Mouse (Mus musculus) spleen, embryonic (tissue): ENCODE measurements around the gene Cnpy2.

Experiments
- CTCF ChIA-PET: fragments of 350-600 bp; sonication (Branson Sonifier 250); formaldehyde crosslinking; loops from one replicate; lab custom pipeline; 2022; lab: Charles Lee

The Cnpy2 gene

GRCm38 (mm10) chr10:128310177-128310576, 12.1 kb upstream of the Cnpy2 start:
- CTCF ChIA-PET, result no interaction called here

- CTCF ChIA-PET, result no interaction called here
Measured at GRCm38 (mm10) chr10:128310902-128311301, 11.4 kb upstream of the Cnpy2 start.

DNA sequence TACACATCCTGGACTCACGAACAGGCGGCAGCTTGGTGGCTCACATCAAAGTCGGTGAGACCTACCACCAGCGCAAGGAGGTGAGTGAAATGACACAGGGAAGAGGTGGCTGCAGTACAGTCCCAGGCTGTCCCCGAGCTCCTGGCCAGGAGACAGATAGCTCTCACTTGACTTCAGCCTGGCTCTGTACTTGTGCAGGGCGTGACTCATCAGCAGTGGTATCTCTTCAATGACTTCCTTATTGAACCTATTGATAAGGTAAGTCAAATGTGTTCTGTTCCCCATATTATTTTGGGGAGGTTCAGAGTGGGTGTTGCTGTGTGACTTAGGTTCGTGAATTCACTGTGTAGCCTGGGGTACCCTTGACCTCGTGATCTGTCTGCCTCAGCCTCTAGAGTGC, 6.7 kb upstream of the Cnpy2 start:
- CTCF ChIA-PET, result no interaction called here

- CTCF ChIA-PET, result no interaction called here
Measured at GRCm38 (mm10) chr10:128321641-128322040, 618 bp upstream of the Cnpy2 start.

- CTCF ChIA-PET, result no interaction called here
Measured at GRCm38 (mm10) chr10:128323516-128323915, 1.3 kb downstream of the Cnpy2 start.

DNA sequence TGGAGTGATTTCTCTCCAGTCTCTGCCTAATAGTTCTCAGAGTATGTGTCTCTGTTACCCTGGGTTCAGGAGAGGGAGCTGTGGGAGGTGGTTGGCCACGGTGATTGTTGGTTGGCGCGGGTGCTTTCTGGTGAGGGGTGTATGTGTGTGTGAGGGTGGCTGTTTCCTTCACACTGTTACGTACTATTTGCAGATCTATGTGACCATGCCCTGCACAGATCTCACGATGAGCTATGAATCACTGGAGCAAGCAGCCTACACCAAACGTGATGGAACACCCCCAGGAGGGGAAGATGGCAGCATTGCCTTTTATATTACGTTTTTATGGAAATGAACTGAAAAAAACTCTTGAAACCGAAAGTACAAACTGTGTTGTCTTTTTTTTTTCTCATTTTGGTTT, 4.6 kb downstream of the Cnpy2 start:
- CTCF ChIA-PET, result interaction anchor here (0.5 to 1.0 kb wide), 4 partner anchors 9 to 391 kb away, joined by 3 read pairs; no protein-coding TSS in a partner anchor

DNA sequence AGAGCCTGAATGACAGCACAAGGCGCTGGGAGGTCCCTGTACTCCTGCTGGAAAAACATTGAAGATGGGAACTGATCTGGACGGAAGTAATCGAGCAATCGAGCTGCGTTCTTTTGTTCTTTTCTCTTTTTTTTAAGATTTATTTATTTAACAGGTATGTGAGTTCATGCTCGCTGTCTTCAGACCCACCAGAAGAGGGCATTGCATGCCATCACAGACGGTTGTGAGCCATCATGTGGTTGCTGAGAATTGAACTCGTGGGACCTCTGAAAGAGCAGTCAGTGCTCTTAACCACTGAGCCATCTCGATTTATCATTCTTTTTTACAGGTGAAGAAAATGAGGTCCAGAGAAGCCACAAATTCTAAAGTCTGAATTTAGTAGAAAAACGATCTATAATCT, 5.4 kb downstream of the Cnpy2 start:
- CTCF ChIA-PET, result interaction anchor here (0.7 kb wide), 1 partner anchor 127 kb away, joined by 3 read pairs; no protein-coding TSS in a partner anchor

DNA sequence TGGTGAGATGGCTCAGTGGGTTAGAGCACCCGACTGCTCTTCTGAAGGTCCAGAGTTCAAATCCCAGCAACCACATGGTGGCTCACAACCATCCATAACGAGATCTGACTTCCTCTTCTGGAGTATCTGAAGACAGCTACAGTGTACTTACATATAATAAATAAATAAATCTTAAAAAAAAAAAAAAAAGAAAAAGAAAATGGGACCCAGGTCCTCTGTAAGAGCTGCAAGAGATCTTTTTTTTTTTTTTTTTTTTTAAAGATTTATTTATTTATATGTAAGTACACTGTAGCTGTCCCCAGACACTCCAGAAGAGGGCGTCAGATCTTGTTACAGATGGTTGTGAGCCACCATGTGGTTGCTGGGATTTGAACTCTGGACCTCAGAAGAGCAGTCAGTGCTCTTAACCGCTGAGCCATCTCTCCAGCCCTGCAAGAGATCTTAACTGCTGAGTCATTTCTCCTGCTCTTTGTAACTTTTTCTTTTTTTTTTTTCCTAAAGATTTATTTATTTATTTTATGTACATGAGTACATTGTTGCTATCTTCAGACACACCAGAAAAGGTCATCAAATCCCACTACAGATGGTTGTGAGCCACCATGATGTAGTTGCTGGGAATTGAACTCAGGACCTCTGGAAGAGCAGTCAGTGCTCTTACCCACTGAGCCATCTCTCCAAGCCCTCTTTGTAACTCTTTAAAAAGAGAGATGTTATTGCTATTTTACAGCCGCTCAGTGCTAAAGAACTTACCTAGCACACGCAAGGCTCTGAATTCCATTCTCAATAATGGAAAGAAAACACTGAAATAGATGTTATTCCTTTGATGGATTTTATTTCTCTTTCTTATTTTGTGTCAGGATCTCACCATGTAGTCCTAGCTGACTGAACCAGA, 10.3 kb downstream of the Cnpy2 start:
- CTCF ChIA-PET, result interaction anchor here (0.6 kb wide), 1 partner anchor 901 kb away, joined by 3 read pairs; no protein-coding TSS in a partner anchor

- CTCF ChIA-PET, result interaction anchor here (0.7 to 1.4 kb wide), 5 partner anchors 9 to 119 kb away, joined by 3 to 6 read pairs (median 3); no protein-coding TSS in a partner anchor
Measured at GRCm38 (mm10) chr10:128335582-128335981, 13.3 kb downstream of the Cnpy2 start.

DNA sequence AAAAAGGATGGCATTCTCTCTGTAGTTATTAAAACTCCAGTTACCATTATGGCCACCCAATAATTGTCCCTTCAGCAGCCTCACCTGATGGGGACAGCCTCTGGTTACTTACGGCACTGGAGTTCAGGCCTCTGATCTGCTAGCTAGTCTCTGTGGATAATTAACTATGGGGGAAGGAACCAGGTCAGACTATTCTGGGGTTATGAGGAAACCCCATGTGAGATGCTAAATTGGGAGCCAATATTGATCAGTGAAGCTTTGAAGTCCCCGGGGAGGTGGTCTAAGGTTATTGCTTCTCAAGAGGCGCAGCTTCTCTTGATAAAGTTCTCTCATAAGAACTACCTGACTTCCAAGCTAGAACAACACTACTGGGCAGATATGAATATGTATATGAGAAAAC, 13.9 kb downstream of the Cnpy2 start:
- CTCF ChIA-PET, result interaction anchor here (0.6 to 1.4 kb wide), 5 partner anchors 9 to 257 kb away, joined by 3 to 6 read pairs (median 3); no protein-coding TSS in a partner anchor

DNA sequence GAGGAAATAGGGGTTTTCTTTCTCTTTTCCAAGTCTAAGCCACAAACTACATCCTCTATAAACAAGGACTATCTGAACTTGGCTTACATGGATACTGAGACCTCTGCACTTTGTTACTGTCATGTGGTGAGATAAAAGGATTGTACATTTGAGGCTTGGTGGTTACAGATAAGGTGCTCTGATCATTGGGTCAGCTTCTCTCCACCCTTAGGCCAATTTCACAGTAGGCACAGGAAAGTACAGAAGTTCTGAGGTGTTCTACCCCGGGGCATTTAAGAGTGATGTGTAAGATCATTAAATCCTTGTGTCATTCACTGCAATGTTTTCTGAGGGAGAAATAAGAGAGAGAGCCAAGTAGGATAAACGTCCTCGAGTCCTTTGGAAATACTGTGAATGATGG, 14.3 kb downstream of the Cnpy2 start:
- CTCF ChIA-PET, result interaction anchor here (0.6 to 1.5 kb wide), 5 partner anchors 8 to 256 kb away, joined by 3 to 7 read pairs (median 3); no protein-coding TSS in a partner anchor

DNA sequence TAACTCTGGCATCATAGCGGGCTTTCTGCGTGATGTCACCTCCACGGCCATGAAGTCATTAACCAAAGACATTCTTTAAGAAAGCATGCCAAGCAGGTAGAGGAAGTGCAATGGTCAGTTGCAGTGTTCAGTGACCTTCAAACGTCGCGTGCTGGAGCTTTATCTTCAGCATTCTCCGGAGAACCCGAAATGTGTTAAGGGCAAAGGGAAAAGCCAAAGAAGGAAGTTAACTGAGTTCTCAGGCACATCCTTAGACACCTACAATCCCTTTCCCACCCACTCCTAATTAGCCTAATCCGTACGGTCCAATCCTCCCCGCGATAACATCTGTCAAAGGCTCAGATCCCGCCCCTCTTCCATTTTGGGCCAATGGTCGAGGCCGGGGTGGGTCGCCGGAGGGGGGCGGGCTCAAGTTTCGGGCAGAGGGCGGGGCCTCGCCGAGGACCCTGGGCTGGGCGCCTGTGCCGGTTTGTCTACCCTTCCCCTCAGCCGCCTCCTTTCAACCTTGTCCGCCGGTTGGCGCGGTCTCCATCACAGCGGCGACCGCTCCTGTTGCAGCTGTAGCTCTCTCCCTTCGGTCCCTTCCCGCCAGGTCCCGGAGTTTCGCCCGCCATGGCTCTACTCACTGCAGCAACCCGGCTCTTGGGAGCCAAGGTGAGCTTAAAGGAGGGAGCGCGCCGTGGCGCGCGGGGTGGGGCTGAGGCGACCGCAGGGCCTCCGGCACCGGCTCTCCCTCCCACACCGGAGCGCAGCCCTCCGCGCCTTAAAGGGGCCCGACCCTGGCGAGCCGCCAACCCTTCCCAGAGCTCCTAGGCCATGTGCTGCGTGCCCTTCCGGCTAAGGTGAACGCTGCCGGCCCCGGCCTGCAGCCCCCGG, 15.3 kb downstream of the Cnpy2 start, which contains the start of gene Cs:
Gene Cs, plus strand, starts transcription at position 429 of the 876 bp plus-strand sequence.
- CTCF ChIA-PET, result interaction anchor here (0.8 to 1.5 kb wide), 3 partner anchors 12 to 119 kb away, joined by 3 to 7 read pairs (median 4); partner anchors contain the start of genes Nabp2 and Rnf41

DNA sequence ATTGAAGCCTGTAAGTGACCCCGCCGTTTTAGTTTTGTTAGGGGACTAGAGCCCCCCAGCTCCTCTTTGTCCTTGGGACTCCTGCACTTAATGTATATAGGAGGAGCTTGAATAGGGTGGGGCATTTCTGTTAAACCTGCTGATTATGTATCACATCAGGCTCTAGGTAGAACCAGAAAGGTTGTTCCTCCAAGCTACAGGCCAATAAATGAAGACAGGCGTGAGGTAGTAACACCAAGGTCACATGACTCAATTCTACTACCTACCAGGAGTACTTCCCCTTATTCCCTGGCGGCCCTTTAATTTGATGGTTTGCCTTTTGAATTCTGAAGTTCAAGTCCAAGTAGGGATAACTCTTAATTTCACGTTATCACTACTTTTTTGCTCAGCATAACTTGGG, 16.2 kb downstream of the Cnpy2 start:
- CTCF ChIA-PET, result interaction anchor here (0.6 to 1.5 kb wide), 4 partner anchors 13 to 118 kb away, joined by 3 to 7 read pairs (median 4); partner anchors contain the start of genes Nabp2 and Rnf41

DNA sequence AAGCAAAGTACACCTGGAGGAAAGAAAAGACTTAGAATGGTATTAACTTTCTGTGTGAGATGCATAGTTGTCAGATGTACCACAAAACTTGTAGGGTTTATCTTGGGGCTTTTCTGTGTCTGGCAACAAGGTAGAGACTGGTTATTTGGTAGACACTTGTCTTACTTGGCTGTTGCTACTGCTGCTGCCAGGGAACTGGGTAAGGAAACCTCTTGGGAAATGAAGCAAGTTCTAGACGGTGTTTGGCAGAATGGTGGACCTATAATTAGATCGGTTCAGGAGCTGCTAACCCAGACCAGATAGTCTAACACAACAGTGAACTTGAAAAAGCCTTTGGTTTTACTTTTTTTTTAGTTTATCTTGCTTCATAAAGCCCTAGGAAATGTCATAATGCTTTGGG, 16.7 kb downstream of the Cnpy2 start:
- CTCF ChIA-PET, result interaction anchor here (0.6 kb wide), 3 partner anchors 27 to 148 kb away, joined by 3 to 4 read pairs (median 3); no protein-coding TSS in a partner anchor

GRCm38 (mm10) chr10:128340257-128340656, 18.0 kb downstream of the Cnpy2 start:
- CTCF ChIA-PET, result no interaction called here

GRCm38 (mm10) chr10:128343436-128343835, 21.2 kb downstream of the Cnpy2 start:
- CTCF ChIA-PET, result no interaction called here

DNA sequence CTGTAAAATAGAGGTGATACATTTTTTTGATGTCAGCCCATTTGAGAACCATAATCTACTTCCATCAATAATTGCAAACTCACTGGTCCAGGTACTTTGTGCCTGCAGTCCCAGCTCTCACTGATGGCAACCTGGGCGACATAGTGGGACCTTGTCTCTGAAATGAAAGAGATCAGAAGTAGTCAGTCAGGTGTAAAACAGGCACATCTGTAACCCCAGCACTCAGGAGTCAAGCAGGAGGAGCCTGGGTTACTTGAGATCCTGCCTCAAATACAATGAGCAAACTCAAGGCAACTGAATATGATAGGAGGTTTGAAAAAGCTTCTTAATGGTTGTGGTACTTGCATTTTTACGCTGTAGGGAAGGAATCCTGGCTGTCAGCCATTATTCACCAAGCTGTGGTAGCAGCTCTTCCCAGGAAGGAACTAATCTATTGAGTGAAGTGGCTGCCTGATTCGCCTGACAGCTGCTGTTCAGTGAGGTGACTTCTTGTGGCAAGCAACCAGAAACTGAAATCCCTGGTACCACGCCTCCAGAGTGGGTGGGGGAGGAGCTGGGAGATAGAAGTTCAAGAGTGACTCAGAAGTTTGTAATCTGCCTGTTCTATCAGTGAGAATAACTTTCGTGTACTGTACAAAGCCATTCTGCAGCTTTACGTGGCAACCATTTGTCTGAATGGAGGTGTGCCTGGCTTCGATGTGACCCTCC, 22.5 kb downstream of the Cnpy2 start:
- CTCF ChIA-PET, result interaction anchor here (0.6 to 0.8 kb wide), 6 partner anchors 9 to 353 kb away, joined by 3 to 5 read pairs (median 3); partner anchors contain the start of gene Myl6b

- CTCF ChIA-PET, result interaction anchor here (1.0 kb wide), 1 partner anchor 12 kb away, joined by 6 read pairs; no protein-coding TSS in a partner anchor
Measured at GRCm38 (mm10) chr10:128347541-128347940, 25.3 kb downstream of the Cnpy2 start.

DNA sequence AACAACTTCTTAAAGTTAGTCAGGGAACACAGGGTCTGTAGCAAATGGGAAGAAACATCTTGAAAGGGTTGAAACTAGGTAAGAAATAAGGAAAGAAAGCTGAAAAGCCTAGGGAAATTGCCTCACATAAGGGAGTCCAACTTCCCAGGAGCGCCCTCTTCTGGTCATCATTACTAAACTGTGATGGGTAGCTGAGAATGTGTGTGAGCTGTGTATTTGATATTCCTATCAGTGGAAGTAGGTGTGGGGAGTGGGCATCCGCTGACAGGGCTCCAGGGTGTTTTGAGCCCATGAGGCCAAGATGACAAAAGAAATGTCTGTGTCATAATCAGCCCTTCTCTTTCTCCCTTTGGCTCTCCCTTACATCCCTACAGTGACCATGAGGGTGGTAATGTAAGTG, 36.5 kb downstream of the Cnpy2 start:
- CTCF ChIA-PET, result interaction anchor here (0.6 kb wide), 1 partner anchor 65 kb away, joined by 4 read pairs; no protein-coding TSS in a partner anchor

- CTCF ChIA-PET, result interaction anchor here (0.6 kb wide), 1 partner anchor 65 kb away, joined by 4 read pairs; no protein-coding TSS in a partner anchor
Measured at GRCm38 (mm10) chr10:128359226-128359625, 37.0 kb downstream of the Cnpy2 start.
